Mouse (Mus musculus): ENCODE measurements at regions not wholly inside any gene's neighbourhood (a gene's known extent, or its start where the extent isn't known, plus 50 kb on each side); places are given as distances from the start of the nearest gene placed in this dataset.

- Histone ChIP-seq H3K27ac (ENCODE audit: insufficient read depth, low read depth, low read length) (no peak overlapping the region), H3K36me3 (ENCODE audit: control insufficient read depth, insufficient read depth, low read length) (no peaks in the 10 kb centered on the region), H3K4me1 (ENCODE audit: control insufficient read depth, insufficient read depth, insufficient read length, low read length) (no peaks in the 10 kb centered on the region), H3K27me3 (ENCODE audit: control insufficient read depth, insufficient read depth, low read length) (no peaks in the 10 kb centered on the region), H3K4me3 (ENCODE audit: low read depth, low read length) (no peak overlapping the region)
- WGBS = 80% methylated on average over 9 of the region's 9 CpGs
- no peak for TF ChIP-seq POLR2A (IDR thresholded peaks at IDR 0.05; ENCODE audit: low read depth, low read length)
- TF ChIP-seq CTCF (IDR thresholded peaks at IDR 0.05; ENCODE audit: extremely low read depth, insufficient read length, insufficient replicate concordance, low read depth, low read length) = no peak
Measured at GRCm38 (mm10) chr13:115329000-115329960, 227.5 kb upstream of the Itga1 start.

GRCm38 (mm10) chr13:115326294-115326693 is 224.5 kb upstream of the Itga1 start:
- WGBS = 58% methylated on average over 2 of the region's 2 CpGs
- no peak overlapping the region for H3K4me3 ChIP-seq (ENCODE audit: low read depth, low read length)
- no peaks in the 10 kb centered on the region for H3K4me1 ChIP-seq (ENCODE audit: control insufficient read depth, insufficient read depth, insufficient read length, low read length)
- H3K27me3 ChIP-seq (ENCODE audit: control insufficient read depth, insufficient read depth, low read length) = no peaks in the 10 kb centered on the region
- no peak for TF ChIP-seq POLR2A (IDR thresholded peaks at IDR 0.05; ENCODE audit: low read depth, low read length)
- TF ChIP-seq CTCF (IDR thresholded peaks at IDR 0.05; ENCODE audit: extremely low read depth, insufficient read length, insufficient replicate concordance, low read depth, low read length) = no peak
- H3K36me3 ChIP-seq (ENCODE audit: control insufficient read depth, insufficient read depth, low read length) = no peaks in the 10 kb centered on the region
- no peak overlapping the region for H3K27ac ChIP-seq (ENCODE audit: insufficient read depth, low read depth, low read length)

- TF ChIP-seq CTCF (IDR thresholded peaks at IDR 0.05; ENCODE audit: extremely low read depth, insufficient read length, insufficient replicate concordance, low read depth, low read length) = no peak
- no peak for TF ChIP-seq POLR2A (IDR thresholded peaks at IDR 0.05; ENCODE audit: low read depth, low read length)
- H3K36me3 ChIP-seq (ENCODE audit: control insufficient read depth, insufficient read depth, low read length) = no peaks in the 10 kb centered on the region
- no peaks in the 10 kb centered on the region for H3K4me1 ChIP-seq (ENCODE audit: control insufficient read depth, insufficient read depth, insufficient read length, low read length)
- no peak overlapping the region for H3K27ac ChIP-seq (ENCODE audit: insufficient read depth, low read depth, low read length)
- 73% methylated on average over 3 of the region's 3 CpGs for WGBS
- H3K27me3 ChIP-seq (ENCODE audit: control insufficient read depth, insufficient read depth, low read length) = no peaks in the 10 kb centered on the region
- H3K4me3 ChIP-seq (ENCODE audit: low read depth, low read length) = no peak overlapping the region
Measured at GRCm38 (mm10) chr13:115316681-115317080, 214.9 kb upstream of the Itga1 start.

- 75% methylated on average over 3 of the region's 3 CpGs for WGBS
- Histone ChIP-seq H3K27me3 (ENCODE audit: control insufficient read depth, insufficient read depth, low read length) (no peaks in the 10 kb centered on the region), H3K27ac (ENCODE audit: insufficient read depth, low read depth, low read length) (no peak overlapping the region), H3K36me3 (ENCODE audit: control insufficient read depth, insufficient read depth, low read length) (no peaks in the 10 kb centered on the region), H3K4me3 (ENCODE audit: low read depth, low read length) (no peak overlapping the region), H3K4me1 (ENCODE audit: control insufficient read depth, insufficient read depth, insufficient read length, low read length) (no peaks in the 10 kb centered on the region)
- TF ChIP-seq CTCF (IDR thresholded peaks at IDR 0.05; ENCODE audit: extremely low read depth, insufficient read length, insufficient replicate concordance, low read depth, low read length) (no peak), POLR2A (IDR thresholded peaks at IDR 0.05; ENCODE audit: low read depth, low read length) (no peak)
Measured at GRCm38 (mm10) chr13:115308586-115308985, 206.8 kb upstream of the Itga1 start.

- no peaks in the 10 kb centered on the region for H3K27me3 ChIP-seq (ENCODE audit: control insufficient read depth, insufficient read depth, low read length)
Measured at GRCm38 (mm10) chr13:115287371-115287770, 185.6 kb upstream of the Itga1 start.

GRCm38 (mm10) chr13:115266164-115266563 is 164.4 kb upstream of the Itga1 start:
- WGBS = 62% methylated on average over 6 of the region's 6 CpGs
- Histone ChIP-seq H3K4me1 (ENCODE audit: control insufficient read depth, insufficient read depth, insufficient read length, low read length) (no peaks in the 10 kb centered on the region), H3K4me3 (ENCODE audit: low read depth, low read length) (no peak overlapping the region), H3K27ac (ENCODE audit: insufficient read depth, low read depth, low read length) (no peak overlapping the region), H3K36me3 (ENCODE audit: control insufficient read depth, insufficient read depth, low read length) (no peaks in the 10 kb centered on the region), H3K27me3 (ENCODE audit: control insufficient read depth, insufficient read depth, low read length) (peaks cover 2% of the 10 kb centered on the region; the same call in 1 of the 2 replicates)
- no peak for TF ChIP-seq POLR2A (IDR thresholded peaks at IDR 0.05; ENCODE audit: low read depth, low read length)
- TF ChIP-seq CTCF (IDR thresholded peaks at IDR 0.05; ENCODE audit: extremely low read depth, insufficient read length, insufficient replicate concordance, low read depth, low read length) = no peak

More at GRCm38 (mm10) chr13:115287371-115287770, 185.6 kb upstream of the Itga1 start:
- Histone ChIP-seq H3K27ac (ENCODE audit: insufficient read depth, low read depth, low read length) (no peak overlapping the region), H3K36me3 (ENCODE audit: control insufficient read depth, insufficient read depth, low read length) (no peaks in the 10 kb centered on the region), H3K4me3 (ENCODE audit: low read depth, low read length) (no peak overlapping the region), H3K4me1 (ENCODE audit: control insufficient read depth, insufficient read depth, insufficient read length, low read length) (no peaks in the 10 kb centered on the region)
- TF ChIP-seq CTCF (IDR thresholded peaks at IDR 0.05; ENCODE audit: extremely low read depth, insufficient read length, insufficient replicate concordance, low read depth, low read length) = no peak
- no peak for TF ChIP-seq POLR2A (IDR thresholded peaks at IDR 0.05; ENCODE audit: low read depth, low read length)
- 25% methylated on average over 3 of the region's 3 CpGs for WGBS

- Histone ChIP-seq H3K4me1 (ENCODE audit: control insufficient read depth, insufficient read depth, insufficient read length, low read length) (no peaks in the 10 kb centered on the region), H3K36me3 (ENCODE audit: control insufficient read depth, insufficient read depth, low read length) (no peaks in the 10 kb centered on the region), H3K4me3 (ENCODE audit: low read depth, low read length) (no peak overlapping the region), H3K27ac (ENCODE audit: insufficient read depth, low read depth, low read length) (no peak overlapping the region), H3K27me3 (ENCODE audit: control insufficient read depth, insufficient read depth, low read length) (no peaks in the 10 kb centered on the region)
- 61% methylated on average over 2 of the region's 2 CpGs for WGBS
- TF ChIP-seq POLR2A (IDR thresholded peaks at IDR 0.05; ENCODE audit: low read depth, low read length) = no peak
- no peak for TF ChIP-seq CTCF (IDR thresholded peaks at IDR 0.05; ENCODE audit: extremely low read depth, insufficient read length, insufficient replicate concordance, low read depth, low read length)
Measured at GRCm38 (mm10) chr13:115257345-115257744, 155.6 kb upstream of the Itga1 start.
